Mouse (Mus musculus): ENCODE measurements around the gene Rps6kb2. TPM values are rescaled to one million over a fixed set of nuclear protein-coding genes. Genes with fewer than 3 reads are reported as not detected.
A peak's percentile ranks its signal among the peaks of the same experiment; 100 is the strongest.

Gene Rps6kb2
- total RNA-seq, 4 experiments from 2014 or later, result 15.6 to 17.9 (median 17.0) TPM

- DNase-seq (ENCODE audit: low spot score), result no peak
Observed at GRCm38 (mm10) chr19:4120496-4120895, 42.7 kb downstream of the Rps6kb2 start.

GRCm38 (mm10) chr19:4119716-4120487, 43.3 kb downstream of the Rps6kb2 start:
- no peak for DNase-seq (ENCODE audit: low spot score)

- no peak for DNase-seq (ENCODE audit: low spot score)
Observed at GRCm38 (mm10) chr19:4118350-4118749, 44.8 kb downstream of the Rps6kb2 start.

- no peak for DNase-seq (ENCODE audit: low spot score)
Observed at GRCm38 (mm10) chr19:4117006-4117405, 46.1 kb downstream of the Rps6kb2 start.

- no peak for DNase-seq (ENCODE audit: low spot score)
Observed at GRCm38 (mm10) chr19:4115816-4116215, 47.3 kb downstream of the Rps6kb2 start.

GRCm38 (mm10) chr19:4115144-4115543, 48.0 kb downstream of the Rps6kb2 start:
- DNase-seq (ENCODE audit: low spot score), result no peak

- DNase-seq (ENCODE audit: low spot score), result no peak
Observed at GRCm38 (mm10) chr19:4114551-4114950, 48.6 kb downstream of the Rps6kb2 start.

GRCm38 (mm10) chr19:4113806-4114230, 49.3 kb downstream of the Rps6kb2 start:
- DNase-seq (ENCODE audit: low spot score), result no peak

- peak; percentile 80 for DNase-seq (ENCODE audit: low spot score)
Observed at GRCm38 (mm10) chr19:4113186-4113805, 49.9 kb downstream of the Rps6kb2 start.

- no peak for DNase-seq (ENCODE audit: low spot score)
Observed at GRCm38 (mm10) chr19:4112063-4112960, 50.8 kb downstream of the Rps6kb2 start.

- DNase-seq (ENCODE audit: low spot score), result no peak
Observed at GRCm38 (mm10) chr19:4108535-4108934, 54.6 kb downstream of the Rps6kb2 start.

GRCm38 (mm10) chr19:4106654-4107053, 56.5 kb downstream of the Rps6kb2 start:
- no peak for DNase-seq (ENCODE audit: low spot score)

- DNase-seq (ENCODE audit: low spot score), result no peak
Observed at GRCm38 (mm10) chr19:4104675-4105194, 58.4 kb downstream of the Rps6kb2 start.

Other genes with a start within 250 kb of the Rps6kb2 start
- 1 to 10 TPM in 3 of 4 experiments, under 1 TPM in 1; 0.76 to 2.2 (median 1.6) TPM for gene Aldh3b1, start 233.5 kb downstream of the Rps6kb2 start, total RNA-seq (2022)
- 10 to 100 TPM; 11.1 to 19.2 (median 13.7) TPM for gene Unc93b1, start 228.2 kb downstream of the Rps6kb2 start, total RNA-seq (2022)
- 1 to 10 TPM in 1 of 4 experiments, under 1 TPM in 3; 0.35 to 1.2 (median 0.55) TPM for gene Aldh3b3, start 204.7 kb downstream of the Rps6kb2 start, total RNA-seq (2022)
- under 1 TPM in 2 of 4 experiments, not detected in 2; 0.19 to 0.23 TPM for gene Aldh3b2, start 191.0 kb downstream of the Rps6kb2 start, total RNA-seq (2022)
- 10 to 100 TPM; 24.2 to 32.4 (median 28.4) TPM for gene Acy3, start 176.8 kb downstream of the Rps6kb2 start, total RNA-seq (2022)
- gene Tbx10, start 170.6 kb downstream of the Rps6kb2 start, total RNA-seq (2022), result not detected
- 100 to 1,000 TPM; 134 to 165 (median 153) TPM for gene Nudt8, start 162.8 kb downstream of the Rps6kb2 start, total RNA-seq (2022)
- gene Gm49405, start 162.7 kb downstream of the Rps6kb2 start, total RNA-seq (2022), result 1 to 10 TPM in 1 of 4 experiments, under 1 TPM in 3; 0.69 to 1.6 (median 0.81) TPM
- gene Doc2g, start 160.0 kb downstream of the Rps6kb2 start, total RNA-seq (2022), result 100 to 1,000 TPM; 255 to 281 (median 261) TPM
- 1,000 to 10,000 TPM; 1,087 to 1,207 (median 1,176) TPM for gene Ndufv1, start 150.5 kb downstream of the Rps6kb2 start, total RNA-seq (2022)
- 100 to 1,000 TPM; 355 to 468 (median 390) TPM for gene Gstp1, start 125.4 kb downstream of the Rps6kb2 start, total RNA-seq (2022)
- 100 to 1,000 TPM; 131 to 147 (median 142) TPM for gene Gstp2, start 117.3 kb downstream of the Rps6kb2 start, total RNA-seq (2022)
- not detected for gene Gstp3, start 103.8 kb downstream of the Rps6kb2 start, total RNA-seq (2022)
- gene Cabp2, start 81.8 kb downstream of the Rps6kb2 start, total RNA-seq (2022), result not detected
- 10 to 100 TPM; 33.6 to 43.4 (median 39.5) TPM for gene Cdk2ap2, start 66.2 kb downstream of the Rps6kb2 start, total RNA-seq (2022)
- gene Pitpnm1, start 63.4 kb downstream of the Rps6kb2 start, total RNA-seq (2022), result 10 to 100 TPM; 17.0 to 22.1 (median 18.3) TPM
- 10 to 100 TPM; 65.9 to 79.6 (median 70.7) TPM for gene Aip, start 37.5 kb downstream of the Rps6kb2 start, total RNA-seq (2022)
- gene Gpr152, start 23.6 kb downstream of the Rps6kb2 start, total RNA-seq (2022), result not detected
- gene Cabp4, start 19.3 kb downstream of the Rps6kb2 start, total RNA-seq (2022), result not detected
- 10 to 100 TPM; 34.9 to 55.9 (median 42.8) TPM for gene Coro1b, start 14.7 kb downstream of the Rps6kb2 start, total RNA-seq (2022)
- gene Ptprcap, start 9.8 kb downstream of the Rps6kb2 start, total RNA-seq (2022), result 1 to 10 TPM in 3 of 4 experiments, under 1 TPM in 1; 0.73 to 2.4 (median 1.3) TPM
- 10 to 100 TPM; 28.3 to 37.5 (median 30.5) TPM for gene Carns1, start 12.1 kb upstream of the Rps6kb2 start, total RNA-seq (2022)
- gene Tbc1d10c, start 27.9 kb upstream of the Rps6kb2 start, total RNA-seq (2022), result 10 to 100 TPM in 2 of 4 experiments, 1 to 10 TPM in 2; 8.6 to 19.6 (median 12.4) TPM
- gene Ppp1ca, start 28.7 kb upstream of the Rps6kb2 start, total RNA-seq (2022), result 100 to 1,000 TPM; 261 to 310 (median 281) TPM
- 1 to 10 TPM; 5.3 to 6.2 (median 5.6) TPM for gene Rad9a, start 38.3 kb upstream of the Rps6kb2 start, total RNA-seq (2022)
- gene Clcf1, start 50.9 kb upstream of the Rps6kb2 start, total RNA-seq (2022), result 1 to 10 TPM in 2 of 4 experiments, under 1 TPM in 2; 0.57 to 1.6 (median 1.0) TPM
- under 1 TPM in 1 of 4 experiments, not detected in 3; 0.87 TPM for gene AC109138.7, start 51.0 kb upstream of the Rps6kb2 start, total RNA-seq (2022)
- gene Pold4, start 68.5 kb upstream of the Rps6kb2 start, total RNA-seq (2022), result 10 to 100 TPM; 11.9 to 17.5 (median 14.3) TPM
- gene Ssh3, start 105.8 kb upstream of the Rps6kb2 start, total RNA-seq (2022), result 10 to 100 TPM in 2 of 4 experiments, 1 to 10 TPM in 2; 6.1 to 11.4 (median 8.1) TPM
- gene Ankrd13d, start 119.8 kb upstream of the Rps6kb2 start, total RNA-seq (2022), result 1 to 10 TPM in 1 of 4 experiments, under 1 TPM in 3; 0.59 to 2.1 (median 0.80) TPM
- gene Grk2, start 142.9 kb upstream of the Rps6kb2 start, total RNA-seq (2022), result 10 to 100 TPM; 48.7 to 55.9 (median 50.7) TPM
- 10 to 100 TPM; 36.9 to 47.7 (median 38.9) TPM for gene Kdm2a, start 234.9 kb upstream of the Rps6kb2 start, total RNA-seq (2022)

Measured in heart, adult 8-10 months (tissue).